Mouse (Mus musculus): Measurements from ENCODE around the gene Snrnp27.

Gene Snrnp27

DNA sequence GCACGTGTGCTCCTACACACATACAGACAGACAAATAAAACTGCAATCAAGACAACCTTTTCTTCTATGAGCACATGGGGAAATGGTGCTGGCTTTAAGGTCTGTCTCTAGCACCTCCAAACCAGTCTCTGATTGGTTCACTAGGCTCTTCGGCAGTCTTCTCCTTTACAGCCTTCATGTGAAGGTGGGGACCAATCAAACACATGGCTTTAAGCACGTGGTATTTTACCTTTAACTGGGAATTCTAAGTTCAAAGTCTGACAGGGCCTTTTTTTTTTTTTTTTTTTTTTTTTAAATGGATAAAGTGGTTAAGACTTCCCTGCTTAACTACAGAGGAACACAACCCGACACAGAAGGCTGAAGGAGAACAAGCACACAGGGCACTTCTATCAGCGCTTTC, 19.2 kb downstream of the Snrnp27 start:
- no peak for DNase-seq (ENCODE audit: low read depth)

DNA sequence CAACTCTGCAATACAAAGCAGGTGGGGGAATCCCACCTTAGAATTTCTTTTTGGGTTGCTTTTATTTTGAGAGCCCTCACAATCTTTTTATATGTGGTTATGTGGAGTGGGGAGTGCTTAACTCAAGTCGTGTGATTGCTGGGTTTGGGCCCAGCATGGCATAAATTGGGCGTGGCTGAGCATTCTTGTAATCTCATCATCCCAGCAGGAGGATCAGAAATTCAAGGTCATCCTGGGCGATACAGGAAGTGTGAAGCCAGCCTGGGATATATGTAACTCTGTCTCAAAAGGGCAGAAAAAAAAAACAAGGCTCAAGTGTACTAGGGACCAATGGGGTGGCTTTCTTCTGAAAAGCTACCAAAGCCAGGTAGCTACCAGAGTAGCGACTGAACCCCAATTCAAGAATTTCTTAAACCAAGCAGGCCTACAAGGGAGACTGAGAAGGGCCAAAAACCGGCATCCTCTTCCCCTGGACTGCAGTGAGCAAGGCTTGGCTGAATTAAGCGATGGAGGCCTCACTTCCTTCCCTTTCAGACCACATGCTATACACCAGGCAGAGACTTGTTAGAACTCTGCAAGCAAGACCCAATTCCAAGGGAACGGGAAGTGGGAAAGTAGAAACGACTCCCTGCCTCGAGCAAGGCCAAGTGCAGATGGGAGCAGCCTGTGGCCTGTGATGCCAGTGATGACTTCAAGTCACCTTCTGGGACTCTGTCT, 24.0 kb downstream of the Snrnp27 start:
- DNase-seq (ENCODE audit: low read depth) = no peak

DNA sequence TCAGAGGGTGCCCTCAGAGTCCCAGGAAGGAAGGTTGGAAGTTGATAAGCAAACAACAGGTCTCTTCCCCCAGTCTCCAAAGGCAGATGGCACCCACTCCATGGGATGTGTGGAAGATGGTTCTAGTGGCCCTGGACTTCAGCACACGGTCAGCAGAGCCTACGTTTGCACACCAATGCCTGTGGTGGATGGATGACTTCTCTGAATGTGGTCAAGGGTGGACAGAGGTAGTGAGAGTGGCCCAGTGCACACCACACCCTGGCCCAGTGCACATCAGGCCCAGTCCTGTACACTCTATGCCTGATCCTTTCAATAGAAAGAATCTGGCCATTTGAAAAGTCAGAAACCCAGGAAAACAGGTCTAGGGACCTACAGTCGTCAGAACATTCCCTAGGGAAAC, 25.8 kb downstream of the Snrnp27 start:
- DNase-seq (ENCODE audit: low read depth) = no peak

DNA sequence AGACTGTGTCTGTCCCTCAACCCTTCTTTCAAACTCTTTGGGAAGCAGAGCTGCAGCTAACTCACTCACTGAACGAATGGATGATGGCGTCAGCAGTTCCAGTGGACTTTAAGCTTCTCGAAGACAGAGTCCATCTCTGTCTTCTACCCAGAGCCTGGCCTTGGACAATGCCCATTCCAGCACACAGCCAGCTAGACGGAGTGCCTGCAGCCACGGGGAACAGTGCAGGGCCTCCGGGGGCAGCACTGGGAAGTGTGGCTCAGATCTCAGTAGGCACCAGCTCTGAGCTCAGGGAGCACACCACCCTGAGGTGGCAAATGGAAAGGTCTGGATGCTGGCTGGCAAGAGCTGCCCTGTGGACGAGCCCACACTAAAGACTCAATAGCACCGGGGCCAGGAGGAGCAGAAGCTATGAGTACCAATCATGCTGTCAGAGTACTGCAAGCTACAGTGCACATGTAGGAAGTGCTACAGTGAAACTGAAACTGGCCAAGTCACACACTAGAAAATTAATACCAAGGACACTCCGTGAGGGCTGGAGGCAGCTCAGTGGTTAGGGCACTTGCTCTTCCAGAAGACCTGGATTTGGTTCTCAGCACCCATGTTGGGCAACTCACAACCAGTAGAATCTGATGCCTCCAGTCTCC, 29.9 kb downstream of the Snrnp27 start:
- no peak for DNase-seq (ENCODE audit: low read depth)

DNA sequence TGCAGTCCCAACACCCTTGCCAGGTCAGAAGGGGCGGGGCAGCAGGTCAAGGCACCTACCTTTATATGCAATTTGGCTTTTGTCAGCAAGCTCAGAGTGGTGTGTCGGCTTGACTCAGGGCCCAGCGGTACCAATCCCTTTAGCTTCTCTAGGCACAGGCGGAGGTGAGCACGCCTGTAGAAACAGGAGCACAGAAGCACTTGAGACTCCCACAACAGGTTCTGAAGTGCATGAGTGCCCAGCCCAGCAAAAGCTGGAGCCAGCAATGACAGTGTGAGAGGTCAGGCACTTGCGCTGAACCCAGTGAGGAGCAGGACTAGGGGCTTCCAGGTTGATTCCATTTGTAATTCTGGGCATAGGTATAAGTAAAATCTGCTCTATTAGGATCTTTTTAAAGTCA, 31.3 kb downstream of the Snrnp27 start:
- DNase-seq (ENCODE audit: low read depth) = no peak

DNA sequence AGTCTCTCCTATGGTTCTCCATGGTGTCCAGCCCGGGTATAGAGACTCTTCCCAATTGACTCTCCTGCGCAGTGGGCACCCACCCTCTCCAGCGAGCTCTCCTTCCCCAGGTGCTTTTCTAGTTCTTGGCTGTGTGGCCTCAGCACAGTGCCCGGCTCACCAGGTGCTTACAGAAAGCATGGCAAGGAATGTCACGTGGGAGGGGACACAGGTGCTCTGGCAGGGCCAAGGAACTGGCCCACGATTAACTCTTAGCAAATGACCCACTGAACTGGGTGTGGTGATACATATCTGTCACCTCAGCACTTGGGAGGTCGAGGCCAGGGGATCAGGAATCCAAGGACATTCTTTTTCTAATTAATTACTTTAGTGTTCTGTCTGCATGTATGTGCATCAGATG, 38.2 kb downstream of the Snrnp27 start:
- no peak for DNase-seq (ENCODE audit: low read depth)

DNA sequence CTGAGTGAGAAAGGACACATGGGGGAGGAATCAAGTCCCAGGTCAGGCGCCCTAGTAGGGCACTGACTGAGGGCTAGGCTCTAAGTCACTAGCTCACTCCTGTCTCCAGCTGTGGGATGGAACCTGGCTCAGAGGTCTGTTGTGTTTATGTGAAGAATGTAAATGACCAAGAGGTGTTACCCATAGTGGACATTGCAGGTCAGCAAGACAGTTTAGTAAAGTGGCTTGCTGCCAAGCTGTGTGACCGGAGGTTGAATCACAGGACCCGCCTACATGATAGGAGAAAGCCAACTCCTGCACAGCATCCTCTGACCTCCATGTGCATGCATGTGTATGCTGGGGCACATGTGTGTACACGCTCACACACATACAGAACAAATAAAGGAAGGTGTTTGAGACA, 38.8 kb downstream of the Snrnp27 start:
- DNase-seq (ENCODE audit: low read depth) = no peak

DNA sequence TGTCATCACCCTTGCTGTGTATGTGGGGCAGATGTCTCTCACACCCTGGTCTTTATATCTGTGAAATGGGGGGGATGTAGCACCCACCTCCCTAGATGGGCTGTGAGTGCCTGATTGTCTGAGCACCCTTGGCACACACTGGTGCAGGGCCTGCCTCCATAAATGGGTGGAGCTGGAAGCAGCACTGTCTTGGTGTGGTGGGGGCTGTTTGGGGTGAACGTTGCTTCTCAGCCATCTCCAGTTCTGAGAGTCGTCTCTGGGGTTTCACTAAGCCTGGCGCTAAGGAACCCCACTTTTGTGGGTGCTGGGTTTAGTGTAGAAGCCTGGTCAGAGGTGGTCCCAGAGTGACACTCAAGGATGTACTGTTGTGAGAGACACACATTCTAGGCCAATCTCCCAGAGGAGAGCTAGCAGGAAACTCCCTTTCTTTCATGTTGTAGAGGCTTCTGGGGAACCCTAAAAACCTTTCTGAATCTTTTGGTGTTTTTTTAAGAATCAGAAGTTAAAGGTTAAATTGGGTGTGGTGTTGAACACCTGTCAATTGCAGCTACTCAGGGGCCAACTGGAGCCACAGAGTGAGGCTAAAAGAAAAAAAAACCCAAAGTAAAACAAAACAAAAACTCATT, 39.4 kb downstream of the Snrnp27 start:
- no peak for DNase-seq (ENCODE audit: low read depth)

DNA sequence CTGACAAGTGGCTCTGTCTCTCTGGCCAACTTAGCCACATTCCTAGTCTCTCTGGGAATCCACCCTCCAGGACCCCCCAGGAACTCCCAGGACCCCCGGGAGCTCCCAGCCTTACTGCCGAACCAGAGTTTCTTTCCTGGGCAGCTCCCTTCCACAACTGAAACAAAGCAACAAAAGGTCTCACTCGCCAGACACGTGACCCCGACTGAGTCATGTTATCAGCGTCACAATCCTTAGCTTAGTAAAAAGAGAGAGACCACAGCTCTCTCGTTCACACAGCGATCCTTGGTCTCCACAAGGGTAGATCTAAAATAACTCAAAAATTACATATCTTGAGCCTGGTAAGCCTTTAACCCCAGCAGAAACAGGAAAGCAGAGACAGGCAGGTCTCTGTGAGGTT, 42.6 kb downstream of the Snrnp27 start:
- no peak for DNase-seq (ENCODE audit: low read depth)

DNA sequence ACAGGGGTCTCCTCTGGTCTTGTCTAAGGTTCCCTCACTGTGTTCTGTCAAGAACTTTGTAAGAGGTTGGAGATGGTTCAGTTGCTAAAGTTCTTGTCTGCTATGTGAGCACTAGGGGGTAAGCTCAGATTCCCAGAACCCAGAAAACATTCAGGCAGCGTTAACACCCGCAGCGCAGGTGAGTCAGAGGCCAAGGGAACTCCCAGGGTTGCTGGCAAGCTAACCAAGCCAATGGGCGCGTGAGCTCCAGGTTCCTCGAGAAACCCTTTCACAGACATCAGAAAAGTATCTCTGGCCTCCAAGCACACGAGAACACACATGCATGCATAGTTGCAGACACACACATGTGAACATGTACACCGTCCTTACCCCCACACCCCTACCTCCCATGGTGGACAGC, 43.5 kb downstream of the Snrnp27 start:
- DNase-seq (ENCODE audit: low read depth) = no peak

DNA sequence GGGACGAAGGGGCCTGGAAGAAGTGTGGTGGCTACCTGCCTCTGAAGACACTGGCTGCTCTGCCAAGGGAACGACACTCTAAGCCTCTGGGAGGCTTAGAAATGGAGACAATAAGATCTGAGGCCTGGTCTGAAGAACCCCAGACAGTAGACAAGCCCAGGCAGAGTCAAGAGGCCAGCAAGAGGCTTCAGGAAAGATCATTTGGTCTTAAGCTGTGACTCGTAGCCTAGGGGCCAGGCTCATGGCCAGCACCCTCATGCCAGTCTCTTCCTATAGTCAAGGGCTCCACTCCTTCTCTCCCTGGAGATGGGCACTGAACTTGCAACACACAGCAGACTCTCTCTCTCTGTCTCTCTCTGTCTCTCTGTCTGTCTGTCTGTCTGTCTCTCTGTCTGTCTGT, 44.2 kb downstream of the Snrnp27 start:
- DNase-seq (ENCODE audit: low read depth) = no peak

DNA sequence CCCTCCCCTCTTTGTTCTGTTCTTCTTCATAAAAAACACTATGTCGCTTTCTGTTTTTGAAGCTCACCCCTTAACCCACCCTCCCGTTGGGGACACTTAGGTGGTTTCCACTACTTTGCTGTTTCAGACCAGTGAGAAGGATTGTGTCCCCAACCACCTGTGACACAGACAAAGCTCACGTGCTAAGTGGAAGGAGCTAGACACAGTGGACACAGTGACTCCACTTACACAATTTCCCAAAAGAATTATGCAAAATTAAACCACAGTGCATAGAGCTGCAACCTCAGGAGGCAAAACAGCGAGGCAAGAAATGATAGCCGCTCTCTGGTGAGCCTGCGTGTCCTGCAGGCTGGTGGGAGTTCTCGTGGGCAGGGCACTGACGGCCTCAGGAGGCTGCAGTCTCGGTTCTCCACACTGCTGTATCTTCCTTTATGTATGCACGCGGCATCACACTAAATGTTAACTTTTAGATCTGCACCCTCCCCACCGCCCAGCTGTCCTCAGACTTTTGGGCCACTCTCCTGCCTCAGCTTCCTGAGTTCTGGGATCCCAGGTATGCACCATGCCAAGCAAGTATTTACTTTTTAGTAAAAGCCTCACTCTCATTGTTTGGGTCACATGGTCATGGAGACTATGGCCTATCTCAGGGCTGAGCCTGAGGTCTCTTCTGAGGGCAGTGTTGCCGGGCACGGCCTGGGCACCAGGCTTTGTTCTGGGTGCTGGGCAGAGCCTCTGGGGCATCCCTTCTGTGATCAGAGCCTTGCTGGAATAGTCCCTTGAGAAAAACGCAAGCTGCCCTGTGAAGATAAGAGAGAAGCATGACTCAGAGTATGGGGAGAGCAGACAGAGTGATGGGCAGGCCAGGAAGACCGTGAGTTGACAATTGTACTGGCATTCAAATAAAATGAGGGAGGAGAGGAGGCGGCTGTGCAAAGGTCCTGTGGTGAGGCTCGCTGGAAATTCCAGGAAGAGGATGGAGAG, 44.9 kb downstream of the Snrnp27 start:
- peak; percentile 39 for DNase-seq (ENCODE audit: low read depth)

DNA sequence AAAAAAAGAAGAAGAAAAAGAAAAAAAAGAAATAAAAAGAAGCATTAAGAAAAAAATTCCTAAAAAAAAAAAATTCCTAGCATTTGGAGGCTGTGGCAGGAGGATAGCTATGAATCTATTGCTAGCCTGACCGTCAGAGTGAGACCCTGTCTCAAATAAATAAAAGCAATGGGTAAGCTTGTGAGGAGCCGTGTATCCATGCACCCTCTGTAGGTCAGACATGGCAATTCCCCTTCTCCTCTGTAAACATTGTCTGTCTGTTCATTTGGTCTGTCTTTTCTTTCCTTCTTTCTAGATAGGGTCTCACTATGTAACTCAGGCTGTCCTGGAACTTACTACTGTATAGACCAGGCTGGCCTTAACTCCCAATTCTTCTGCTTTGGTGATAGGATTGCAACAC, 45.9 kb downstream of the Snrnp27 start:
- DNase-seq (ENCODE audit: low read depth) = no peak

DNA sequence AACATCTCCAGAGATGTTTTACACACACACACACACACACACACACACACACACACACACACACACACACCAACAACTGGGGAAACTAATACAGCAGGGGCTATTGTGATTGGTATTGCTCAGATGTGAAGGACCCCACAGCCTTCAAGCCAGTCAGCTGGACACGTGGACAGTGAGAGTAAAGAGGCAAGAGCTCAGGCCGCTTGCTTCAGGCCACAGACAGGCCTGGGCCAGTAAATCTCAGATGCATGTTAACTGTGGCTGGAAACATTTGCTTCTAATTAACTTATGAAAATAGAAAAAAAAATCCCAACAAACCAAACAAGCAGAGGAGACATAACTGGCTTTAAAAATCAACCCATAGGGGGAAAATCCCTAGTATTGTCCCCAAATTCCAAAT, 46.5 kb downstream of the Snrnp27 start:
- DNase-seq (ENCODE audit: low read depth) = no peak

DNA sequence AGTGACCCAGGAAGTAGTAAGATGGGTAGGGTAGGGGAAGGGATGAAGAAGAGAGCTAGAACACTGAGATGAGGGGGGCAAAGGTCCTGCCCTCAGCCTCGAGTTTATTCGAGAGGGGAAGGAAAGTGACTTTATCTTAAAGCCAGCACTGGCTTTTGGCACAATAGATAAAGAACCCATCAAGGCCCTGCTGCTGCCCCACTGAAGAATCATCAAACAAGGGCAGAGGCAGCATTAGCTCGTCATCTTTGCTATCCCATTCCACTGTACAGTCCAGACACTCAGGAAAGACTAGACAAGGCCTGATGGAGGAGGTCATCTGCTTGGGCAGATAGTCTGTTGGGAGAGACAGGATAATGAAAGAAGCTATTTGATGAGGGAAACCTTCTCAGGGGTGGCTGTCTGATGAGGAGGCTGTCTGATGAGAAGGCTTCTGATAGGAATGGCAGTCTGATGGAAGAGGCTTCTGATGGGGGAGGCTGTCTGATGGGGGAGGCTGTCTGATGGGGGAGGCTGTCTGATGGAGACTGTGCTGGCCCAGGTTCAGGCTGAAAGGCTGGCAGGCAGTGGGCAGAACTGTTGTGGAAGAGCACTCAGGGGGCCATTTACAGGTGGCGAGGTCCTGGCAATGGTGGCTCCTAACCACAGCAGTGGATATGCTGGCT, 47.0 kb downstream of the Snrnp27 start:
- no peak for DNase-seq (ENCODE audit: low read depth)

DNA sequence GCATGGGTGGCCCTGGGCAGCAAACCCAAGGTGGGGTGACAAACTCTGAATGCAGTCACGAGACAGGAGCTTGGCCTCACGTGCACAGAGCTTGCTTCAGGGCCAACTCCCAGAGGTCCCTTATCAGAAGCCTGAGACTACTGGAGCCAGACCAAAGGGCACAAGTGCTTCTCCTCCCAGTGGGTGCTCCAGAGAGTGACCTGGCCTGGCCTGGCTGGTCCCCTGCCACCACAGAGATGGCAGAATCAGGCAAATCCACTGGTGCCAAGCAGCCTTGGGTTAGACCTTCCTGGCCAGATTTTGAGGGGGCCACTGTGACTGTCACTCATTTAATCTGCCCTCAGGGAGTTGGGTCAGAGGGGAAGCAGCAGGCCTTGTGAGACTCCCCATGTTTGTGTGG, 47.8 kb downstream of the Snrnp27 start:
- no peak for DNase-seq (ENCODE audit: low read depth)

DNA sequence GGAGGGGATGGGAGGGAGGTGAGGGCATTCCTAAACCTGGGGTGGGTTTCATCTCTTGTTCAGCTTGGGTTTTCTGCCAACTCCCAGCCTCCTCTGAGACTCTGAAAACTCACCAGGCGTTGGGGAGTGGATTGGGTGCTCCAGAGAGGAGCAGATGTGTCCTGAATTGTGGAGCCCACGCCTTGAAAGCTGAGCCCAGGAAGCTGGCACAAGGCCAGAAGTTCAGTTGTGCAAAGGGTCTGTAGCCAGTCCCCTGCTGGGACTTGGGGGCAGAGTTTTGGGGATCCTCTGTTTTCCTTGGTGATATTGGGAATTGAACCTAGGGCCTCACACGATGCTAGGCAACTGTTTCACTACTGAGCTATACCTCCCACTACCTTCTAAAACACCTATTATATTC, 54.2 kb downstream of the Snrnp27 start:
- no peak for DNase-seq (ENCODE audit: low read depth)

DNA sequence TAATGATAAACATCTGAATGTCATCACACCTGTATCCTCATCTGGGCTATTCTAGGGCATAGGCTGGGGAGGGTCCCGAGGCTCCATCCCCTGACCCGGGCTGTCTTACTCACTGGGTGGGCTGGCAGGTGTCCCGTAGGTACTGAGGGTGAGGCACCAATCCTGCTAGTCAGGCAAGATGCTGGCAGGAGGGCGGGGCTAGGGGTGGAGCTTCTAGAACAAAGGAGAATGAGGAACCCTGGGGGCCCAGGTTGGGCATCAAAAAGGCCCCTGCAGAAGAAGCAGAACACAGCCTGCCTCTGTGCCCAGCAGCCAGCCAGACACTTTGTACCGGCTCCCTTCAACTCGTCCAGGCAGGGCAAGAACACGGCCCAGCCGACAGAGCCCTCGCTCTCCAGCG, 56.4 kb downstream of the Snrnp27 start, which contains the start of gene Asprv1:
Asprv1 (plus strand) TSS at position 219 of the 400 bp plus-strand sequence.
- DNase-seq (ENCODE audit: low read depth) = no peak

Measured in c-Kit-positive CD71-negative TER-119-negative erythroid progenitor cells, embryonic 14.5 days (primary cell).